Mouse (Mus musculus) frontal cortex, postnatal 25 days (tissue): ENCODE results near the gene Evx2.

Experiments
- DNase-seq, 2 experiments: peaks; one replicate each; pipeline ENCODE4 v3.0.0; 2022; ENCODE audit warnings: low spot score in 2 of 2

Evx2 gene

GRCm38 (mm10) chr2:74681594-74682531 lies 22.5 kb upstream of the Evx2 start:
- no peak for DNase-seq

GRCm38 (mm10) chr2:74680561-74681398 lies 21.4 kb upstream of the Evx2 start:
- no peak for DNase-seq

- DNase-seq: no peak
These were observed 20.6 kb upstream of the Evx2 start for GRCm38 (mm10) chr2:74679980-74680379.

GRCm38 (mm10) chr2:74679596-74679971 lies 20.2 kb upstream of the Evx2 start:
- no peak for DNase-seq

- no peak for DNase-seq
These were observed 19.7 kb upstream of the Evx2 start, which contains the start of gene Hoxd11 for GRCm38 (mm10) chr2:74678891-74679595. Hoxd11 (plus strand) TSS chr2:74679557.

GRCm38 (mm10) chr2:74677106-74677505 lies 17.7 kb upstream of the Evx2 start:
- DNase-seq: no peak

- no peak for DNase-seq
These were observed 17.2 kb upstream of the Evx2 start for GRCm38 (mm10) chr2:74676376-74677052.

GRCm38 (mm10) chr2:74675666-74676282 lies 16.4 kb upstream of the Evx2 start:
- DNase-seq: no peak

- DNase-seq: no peak
These were observed 15.7 kb upstream of the Evx2 start, which contains the start of gene Hoxd12 for GRCm38 (mm10) chr2:74674881-74675665. Hoxd12 (plus strand) TSS chr2:74675013.

GRCm38 (mm10) chr2:74673835-74674425 lies 14.6 kb upstream of the Evx2 start:
- DNase-seq: no peak

- no peak for DNase-seq
These were observed 13.4 kb upstream of the Evx2 start for GRCm38 (mm10) chr2:74672481-74673362.

- DNase-seq: no peak
These were observed 12.5 kb upstream of the Evx2 start for GRCm38 (mm10) chr2:74671847-74672246.

- no peak for DNase-seq
These were observed 11.4 kb upstream of the Evx2 start for GRCm38 (mm10) chr2:74670632-74671188.

GRCm38 (mm10) chr2:74669650-74670235 lies 10.4 kb upstream of the Evx2 start:
- DNase-seq: no peak

- no peak for DNase-seq
These were observed 9.8 kb upstream of the Evx2 start for GRCm38 (mm10) chr2:74669230-74669578.

- DNase-seq: no peak
These were observed 9.2 kb upstream of the Evx2 start for GRCm38 (mm10) chr2:74668370-74669229.

- no peak for DNase-seq
These were observed 8.5 kb upstream of the Evx2 start, which contains the start of gene Hoxd13 for GRCm38 (mm10) chr2:74667842-74668357. Hoxd13 (plus strand) TSS chr2:74668310.
